Mouse (Mus musculus) spleen, adult 2 months (tissue): ENCODE measurements around the gene Ubash3b. TPM values are rescaled to one million over a fixed set of nuclear protein-coding genes. Genes with fewer than 3 reads are reported as not detected.

Source experiments
- DNase-seq, 2 experiments: peaks; one replicate each; pipeline versions ENCODE4 v3.0.0 to v3.0.0-alpha.2; 2012 to 2021; ENCODE audit warnings: low spot score in 2 of 2, low read depth in 1 of 2
- H3K27ac ChIP-seq: fragments of 200-500 bp; 2 replicates; pipeline ENCODE4 v1.5.1; 2012; ENCODE audit warnings: low read length, inconsistent platforms; ENCODE audit not compliant: insufficient read depth
- H3K27me3 ChIP-seq: fragments of 200-500 bp; 2 replicates; pipeline ENCODE4 v1.6.1; 2012; ENCODE audit warnings: mild to moderate bottlenecking, moderate library complexity, low read length, inconsistent platforms; ENCODE audit not compliant: control insufficient read depth, insufficient read depth
- H3K36me3 ChIP-seq: fragments of 200-500 bp; 2 replicates; pipeline ENCODE4 v1.6.1; 2012; ENCODE audit warnings: mild to moderate bottlenecking, low read length, inconsistent platforms; ENCODE audit not compliant: control insufficient read depth, insufficient read depth
- H3K4me1 ChIP-seq: fragments of 200-500 bp; 2 replicates; pipeline ENCODE4 v1.6.1; 2011; ENCODE audit warnings: inconsistent platforms; ENCODE audit not compliant: control insufficient read depth, insufficient read depth, insufficient read length
- H3K4me3 ChIP-seq: fragments of 200-500 bp; 2 replicates; pipeline ENCODE4 v1.5.1; 2011; ENCODE audit warnings: mild to moderate bottlenecking, inconsistent platforms; ENCODE audit not compliant: insufficient read depth, insufficient read length; ENCODE audit errors: extremely low read depth
- CTCF ChIP-seq: fragments of 200-500 bp; IDR thresholded peaks from 2 replicates; pipeline ENCODE4 v1.5.1; 2011; ENCODE audit warnings: mild to moderate bottlenecking, inconsistent platforms; ENCODE audit not compliant: insufficient read depth, insufficient read length, insufficient replicate concordance; ENCODE audit errors: extremely low read depth
- POLR2A ChIP-seq: fragments of 200-500 bp; IDR thresholded peaks from 2 replicates; pipeline ENCODE4 v1.6.1; 2011; ENCODE audit warnings: low read depth, low read length, inconsistent platforms
- whole genome bisulfite sequencing: fragments of 180-500 bp; shearing (Covaris S2); methylation state at CpG from one replicate; pipeline ENCODE4 v1.1.7; 2018; 5-methylcytosine and 5-hydroxymethylcytosine counted together
- polyA plus RNA-seq: library from polyadenylated mRNA; depleted of rRNA; stranded (reverse); fragments of >200 nt; gene quantifications from 2 replicates; pipeline ENCODE4 v1.2.3, GENCODE M21; 2012; rRNA removed

The Ubash3b gene
- 10.2 and 11.9 TPM in 2 replicates for polyA plus RNA-seq

- no peaks in the 10 kb centered on the region for H3K36me3 ChIP-seq
- no peak within 1 kb of the TSS for H3K4me3 ChIP-seq
- peaks cover 7% of the 10 kb centered on the region; the same call in 1 of the 2 replicates for H3K4me1 ChIP-seq
- WGBS: 71% methylated on average over 6 of the region's 6 CpGs
- DNase-seq: no peak
- no peak within 1 kb of the TSS for H3K27ac ChIP-seq
- H3K27me3 ChIP-seq: peaks cover 2% of the 10 kb centered on the region; the same call in 1 of the 2 replicates
- TF ChIP-seq POLR2A (no peak), CTCF (no peak)
Observed at GRCm38 (mm10) chr9:41161413-41161812, at the start of gene Ubash3b. Ubash3b (minus strand) TSS chr9:41161697.

- no peaks in the 10 kb centered on the region for H3K27me3 ChIP-seq
- no peaks in the 10 kb centered on the region for H3K4me1 ChIP-seq
- peak; percentile 93 to 97 for DNase-seq
- H3K27ac ChIP-seq: no peak overlapping the region
- WGBS: 9% methylated on average over 28 of the region's 28 CpGs
- TF ChIP-seq CTCF: peak; percentile 67; the same call in 1 of the 2 replicates
- TF ChIP-seq POLR2A: peak; percentile 41; the same call in 1 of the 2 replicates
- H3K4me3 ChIP-seq: peak overlapping the region; percentile 19; the same call in 1 of the 2 replicates
- no peaks in the 10 kb centered on the region for H3K36me3 ChIP-seq
Observed at GRCm38 (mm10) chr9:41207130-41208104, 45.9 kb upstream of the Ubash3b start.

DNA sequence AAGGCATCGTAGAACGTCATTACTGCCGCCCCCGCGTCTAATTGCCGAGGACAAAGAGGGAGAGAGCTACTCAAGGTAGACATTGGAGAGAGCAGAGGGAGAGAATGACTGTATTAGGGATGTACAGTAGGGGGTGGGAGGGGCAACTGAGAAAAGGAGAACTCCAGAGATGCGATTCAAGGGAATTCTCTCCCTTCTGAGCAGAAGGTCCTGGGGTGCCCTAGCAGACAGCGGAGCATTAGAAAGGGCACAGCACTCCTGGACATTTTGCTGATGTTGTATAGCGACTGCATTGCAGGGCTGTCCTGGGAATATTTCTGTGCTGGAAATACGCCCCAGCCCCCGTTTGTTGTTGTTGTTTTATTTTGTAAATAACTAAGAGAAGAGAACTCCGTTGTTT lies 45.2 kb upstream of the Ubash3b start:
- no peak for DNase-seq
- Histone ChIP-seq H3K27me3 (no peaks in the 10 kb centered on the region), H3K4me1 (no peaks in the 10 kb centered on the region), H3K4me3 (no peak overlapping the region), H3K27ac (no peak overlapping the region), H3K36me3 (no peaks in the 10 kb centered on the region)
- no peak for TF ChIP-seq CTCF
- no peak for TF ChIP-seq POLR2A
- 81% methylated on average over 12 of the region's 12 CpGs for WGBS

DNA sequence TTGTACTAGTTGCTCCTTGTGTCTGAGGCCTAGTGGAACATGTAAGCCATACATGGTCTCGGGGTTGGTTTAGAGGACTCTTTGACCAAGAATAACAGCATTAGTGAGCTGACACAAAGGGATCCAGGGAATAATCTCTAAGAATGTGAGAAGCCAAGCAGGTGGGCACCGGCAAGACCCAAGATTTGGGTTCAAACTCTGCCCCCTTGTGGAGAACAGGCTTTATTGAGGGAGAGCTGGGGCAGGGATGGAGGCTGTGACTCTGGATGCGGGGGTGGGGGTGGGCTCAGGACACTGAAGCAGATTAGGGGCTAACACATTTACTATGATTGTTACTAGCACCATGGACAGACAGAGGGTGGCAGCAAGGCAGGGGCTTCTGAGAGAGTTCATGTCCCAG lies 43.8 kb upstream of the Ubash3b start:
- DNase-seq: no peak
- Histone ChIP-seq H3K4me1 (no peaks in the 10 kb centered on the region), H3K4me3 (no peak overlapping the region), H3K27me3 (no peaks in the 10 kb centered on the region), H3K36me3 (no peaks in the 10 kb centered on the region), H3K27ac (no peak overlapping the region)
- TF ChIP-seq POLR2A (no peak), CTCF (no peak)
- 73% methylated on average over 3 of the region's 3 CpGs for WGBS

GRCm38 (mm10) chr9:41199456-41200252 lies 38.2 kb upstream of the Ubash3b start:
- Histone ChIP-seq H3K36me3 (no peaks in the 10 kb centered on the region), H3K27ac (no peak overlapping the region), H3K4me1 (no peaks in the 10 kb centered on the region), H3K4me3 (no peak overlapping the region), H3K27me3 (no peaks in the 10 kb centered on the region)
- no peak for TF ChIP-seq POLR2A
- no peak for TF ChIP-seq CTCF
- 80% methylated on average over 22 of the region's 22 CpGs for WGBS
- DNase-seq: no peak

- Histone ChIP-seq H3K4me3 (no peak overlapping the region), H3K36me3 (no peaks in the 10 kb centered on the region), H3K27ac (no peak overlapping the region), H3K4me1 (no peaks in the 10 kb centered on the region), H3K27me3 (no peaks in the 10 kb centered on the region)
- WGBS: 86% methylated on average over 12 of the region's 12 CpGs
- TF ChIP-seq POLR2A: no peak
- no peak for DNase-seq
Observed at GRCm38 (mm10) chr9:41198501-41199265, 37.2 kb upstream of the Ubash3b start.
